Mouse (Mus musculus) megakaryocyte-erythroid progenitor cell, adult 5 weeks (primary cell): Measurements from ENCODE around the gene Aox1. TPM values are rescaled to one million over a fixed set of nuclear protein-coding genes. Genes with fewer than 3 reads are reported as not detected.

Experiments
- polyA plus RNA-seq: library from polyadenylated mRNA; stranded (reverse); fragments of >175 nt; gene quantifications from 2 replicates; pipeline ENCODE4 v1.2.3, GENCODE M21; 2012

The Aox1 gene
- not detected in 2 replicates for polyA plus RNA-seq

DNA sequence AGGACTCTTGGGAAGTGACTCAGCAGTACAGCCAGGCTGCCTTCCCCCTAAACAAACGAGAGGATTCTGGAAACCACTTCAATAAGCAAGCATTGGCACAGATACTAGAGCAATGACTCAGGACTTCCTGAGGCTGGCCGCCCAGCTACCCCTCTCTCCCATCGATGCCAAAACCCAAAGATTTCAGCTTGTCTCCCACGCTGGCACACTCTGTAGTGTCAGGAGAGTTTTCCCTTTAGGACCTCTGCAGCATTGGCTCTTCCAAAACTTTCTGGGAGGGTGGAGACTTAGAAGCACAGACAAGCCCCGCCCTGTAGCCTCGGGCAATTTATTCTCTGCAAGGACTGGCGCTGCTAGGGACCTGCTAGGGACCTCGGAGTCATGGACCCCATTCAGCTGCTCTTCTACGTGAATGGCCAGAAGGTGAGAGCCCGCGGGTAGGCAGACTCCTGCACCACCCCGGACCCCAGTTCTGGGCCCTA, at the start of gene Aox1:
TSS of gene Aox1 (plus strand) at position 296 of the 482 bp plus-strand sequence.

DNA sequence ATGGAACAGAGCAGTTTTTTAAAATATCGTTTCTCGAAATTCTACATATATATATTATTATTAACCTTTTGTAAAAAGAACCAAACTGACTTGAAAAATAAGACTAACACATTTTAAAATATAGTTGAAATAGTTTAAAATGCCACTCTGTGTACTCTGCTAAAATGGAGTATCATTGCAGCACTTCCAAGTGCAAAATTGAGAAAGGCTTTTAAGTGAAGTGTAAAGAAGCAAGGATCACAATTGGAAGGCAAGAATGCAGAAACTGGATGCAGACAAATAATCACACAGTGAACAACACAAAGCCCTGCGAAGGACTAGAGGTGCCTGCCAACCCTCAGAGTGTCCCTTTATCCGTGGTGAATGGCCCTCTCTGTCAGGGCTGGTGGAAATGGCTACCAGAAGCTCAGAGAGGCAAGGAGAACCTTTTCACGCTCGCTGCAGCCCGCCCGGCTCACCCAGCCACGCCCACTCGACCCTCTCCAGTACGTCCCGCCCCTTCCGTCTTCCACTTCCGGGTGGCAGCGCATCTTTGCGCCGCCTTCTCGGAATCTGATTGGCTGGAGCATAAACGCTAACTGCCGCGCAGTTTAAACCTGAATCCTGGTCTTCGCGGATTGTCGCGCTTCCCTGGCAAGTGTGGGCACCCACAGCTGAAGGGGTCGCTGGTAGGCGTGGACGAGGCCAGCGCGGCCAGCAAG, 34.1 kb upstream of the Aox1 start, which contains the start of gene Sgo2a:
TSS of gene Sgo2a (plus strand) at position 540 of the 701 bp plus-strand sequence.

DNA sequence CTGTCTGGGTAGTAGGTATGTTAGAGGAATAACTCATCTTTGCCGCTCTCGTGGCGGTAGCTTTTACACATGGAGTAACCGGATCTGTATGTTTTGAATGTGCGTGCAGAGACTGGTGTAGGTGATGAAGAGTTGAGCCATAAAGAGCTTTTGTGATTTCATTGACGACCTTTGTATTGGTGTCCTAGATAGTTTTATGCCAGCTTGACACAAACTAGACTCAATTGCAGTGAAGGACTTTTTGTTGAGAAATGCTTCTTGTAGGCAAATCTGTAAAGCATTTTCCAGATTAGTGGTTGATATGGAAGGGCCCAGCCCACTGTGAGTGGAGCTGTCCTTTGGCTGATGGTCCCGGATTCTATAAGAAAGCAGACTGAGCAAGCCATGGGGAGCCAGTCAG, 10.9 kb upstream of the Aox1 start, which contains the start of gene Kctd18:
TSS of gene Kctd18 (minus strand) at position 101 of the 400 bp plus-strand sequence.

DNA sequence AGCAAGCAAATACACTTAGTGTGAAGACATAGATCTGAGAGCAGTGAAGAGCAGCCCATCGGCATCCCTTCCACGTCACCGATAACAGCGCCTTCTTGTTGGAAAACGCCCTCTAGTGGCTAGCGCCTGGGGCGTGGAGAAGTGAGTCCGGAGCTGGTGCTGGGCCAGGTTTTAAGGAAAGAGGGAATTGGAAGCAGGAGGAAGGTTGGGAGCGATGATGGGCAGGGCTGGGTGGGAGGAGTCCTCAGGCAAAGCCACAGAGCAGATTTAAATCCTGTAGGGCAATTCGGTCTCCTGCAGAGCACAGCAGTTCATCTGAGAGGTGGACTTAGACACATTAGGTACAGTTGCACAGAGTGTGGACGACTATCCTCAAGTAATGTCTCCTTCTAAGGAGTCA, 83.1 kb downstream of the Aox1 start, which contains the start of gene Aox3:
TSS of gene Aox3 (plus strand) at position 251 of the 400 bp plus-strand sequence.

Other genes starting within 250 kb of the Aox1 start
- gene Sgo2a, start 34.0 kb upstream of the Aox1 start, polyA plus RNA-seq: 1.3 and 1.6 TPM in 2 replicates
- gene Kctd18, start 11.0 kb upstream of the Aox1 start, polyA plus RNA-seq: 9.4 and 12.7 TPM in 2 replicates
- not detected in 2 replicates for gene Aox3, start 83.2 kb downstream of the Aox1 start, polyA plus RNA-seq
- 0.01 and 0.02 TPM in 2 replicates for gene Aox4, start 180.5 kb downstream of the Aox1 start, polyA plus RNA-seq
- 0.01 TPM in 1 of 2 replicates, not detected in the other for gene Aox2, start 248.4 kb downstream of the Aox1 start, polyA plus RNA-seq